Mouse (Mus musculus): Measurements from ENCODE around the gene Cntnap5a.

Gene Cntnap5a

DNA sequence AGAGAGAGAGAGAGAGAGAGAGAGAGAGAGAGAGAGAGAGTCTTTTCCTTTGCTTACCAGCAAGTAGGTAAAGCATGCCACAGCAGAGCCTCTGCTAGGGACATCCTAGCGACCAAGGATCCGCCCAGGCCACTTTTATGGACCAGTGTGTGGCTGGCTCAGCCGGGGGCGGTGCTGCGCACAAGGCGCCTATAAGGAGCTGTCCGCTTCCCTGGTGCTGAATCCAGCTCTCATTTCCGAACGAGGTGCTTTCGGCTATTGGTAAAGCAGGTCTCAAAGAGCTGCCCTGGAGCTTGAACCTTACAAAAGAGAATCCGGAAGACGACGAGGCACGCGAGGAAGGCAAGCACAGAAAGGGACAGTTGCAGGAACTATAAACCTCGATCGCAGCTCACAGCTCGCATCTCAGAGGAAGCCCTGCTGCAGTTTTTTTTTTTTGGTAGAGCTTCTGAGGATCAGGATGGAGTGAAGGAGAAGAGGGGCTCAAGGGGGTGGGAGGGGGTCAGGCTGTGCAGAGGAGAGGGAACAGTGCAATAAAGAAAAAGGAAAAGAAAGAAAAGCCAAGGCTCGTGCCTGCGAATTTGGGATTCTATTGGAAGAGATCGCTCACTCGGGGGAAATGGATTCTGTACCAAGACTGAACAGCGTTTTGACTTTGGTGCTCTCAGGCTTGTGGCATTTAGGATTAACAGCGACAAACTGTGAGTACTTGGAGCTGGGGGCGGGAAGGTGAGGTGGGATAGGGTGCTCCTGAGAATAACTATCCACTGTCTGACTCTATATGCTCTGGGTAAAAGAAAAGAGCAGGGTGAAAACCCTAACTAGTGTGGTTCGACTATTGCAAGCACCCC is at the start of gene Cntnap5a:
Gene Cntnap5a (plus strand): TSS at position 239 of the 851 bp plus-strand sequence.
- peak in 1 of 2 experiments; percentile 49 for DNase-seq (ENCODE audit: low spot score in 2 of 2)

DNA sequence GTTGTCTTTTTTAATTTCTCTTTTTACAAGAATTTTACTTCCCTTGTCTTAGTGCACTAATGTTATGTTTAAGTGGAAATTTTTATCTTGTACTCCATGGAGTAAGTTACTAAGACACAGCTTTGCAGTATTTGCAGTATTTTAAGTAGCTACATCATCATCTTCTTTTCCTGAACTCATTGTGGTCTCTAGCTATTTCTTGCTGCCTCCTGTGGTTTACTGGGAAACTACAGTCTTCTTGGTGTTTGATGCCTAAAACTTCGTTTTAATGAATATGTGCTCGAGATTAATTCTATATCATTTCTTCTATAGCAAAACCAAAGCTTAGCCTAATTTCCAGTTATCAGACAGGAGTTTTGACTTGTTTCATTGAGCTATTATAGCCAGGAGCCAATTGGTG is 37.6 kb upstream of the Cntnap5a start:
- no peak for DNase-seq (ENCODE audit: low spot score in 2 of 2)

DNA sequence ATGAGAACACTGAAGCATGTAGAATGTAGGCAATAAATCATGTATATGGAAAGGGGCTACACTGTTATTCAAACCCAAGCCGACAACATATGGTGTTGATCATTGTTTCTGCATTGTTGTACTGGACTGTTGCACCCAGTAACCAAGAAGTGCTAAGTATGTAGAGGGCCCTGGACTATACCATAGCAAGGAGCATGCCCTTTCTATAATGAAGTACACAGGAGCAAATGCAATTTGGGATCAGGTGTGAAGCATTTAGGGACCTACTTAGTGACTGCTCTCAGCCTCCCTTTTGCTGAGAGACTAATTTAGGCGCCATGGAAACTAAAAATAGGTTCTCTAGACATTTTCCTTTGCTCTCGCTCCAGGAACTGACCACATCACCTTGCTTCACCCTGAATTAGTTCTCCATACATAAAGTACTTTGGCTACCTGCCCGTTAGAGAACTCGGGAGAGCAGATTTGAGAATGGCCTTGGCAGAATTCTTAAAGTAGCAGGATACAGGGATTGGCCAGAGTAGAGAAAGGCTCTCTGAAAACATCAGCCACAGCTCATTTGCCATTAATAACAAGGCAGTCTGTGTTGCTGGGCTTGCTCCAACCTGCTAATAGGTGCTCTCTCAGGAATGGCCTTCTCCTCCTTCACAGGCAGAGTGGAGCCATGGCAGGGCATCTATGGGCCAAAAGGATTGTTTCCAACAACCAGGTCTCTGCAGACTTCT is 26.1 kb upstream of the Cntnap5a start:
- no peak for DNase-seq (ENCODE audit: low spot score in 2 of 2)

DNA sequence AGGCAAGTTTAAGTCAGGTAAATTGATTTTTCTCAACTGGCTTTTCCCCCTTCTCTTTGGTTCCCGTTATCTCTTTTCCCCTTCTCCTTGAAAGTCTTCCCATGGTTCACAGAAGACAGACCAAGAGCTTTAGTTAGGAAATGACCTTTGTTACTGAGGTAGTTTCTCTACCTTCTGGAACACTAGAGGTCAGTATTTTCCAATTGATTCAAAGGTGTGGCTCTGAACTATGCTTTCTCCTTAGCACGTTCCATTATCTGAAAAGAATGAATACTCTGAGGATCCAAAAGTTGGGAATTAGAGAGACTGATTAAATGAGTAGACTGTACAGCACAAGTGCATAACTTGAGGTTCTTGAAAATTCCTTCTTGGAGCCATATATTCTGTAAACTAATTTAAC is 1.9 kb downstream of the Cntnap5a start:
- no peak for DNase-seq (ENCODE audit: low spot score in 2 of 2)

DNA sequence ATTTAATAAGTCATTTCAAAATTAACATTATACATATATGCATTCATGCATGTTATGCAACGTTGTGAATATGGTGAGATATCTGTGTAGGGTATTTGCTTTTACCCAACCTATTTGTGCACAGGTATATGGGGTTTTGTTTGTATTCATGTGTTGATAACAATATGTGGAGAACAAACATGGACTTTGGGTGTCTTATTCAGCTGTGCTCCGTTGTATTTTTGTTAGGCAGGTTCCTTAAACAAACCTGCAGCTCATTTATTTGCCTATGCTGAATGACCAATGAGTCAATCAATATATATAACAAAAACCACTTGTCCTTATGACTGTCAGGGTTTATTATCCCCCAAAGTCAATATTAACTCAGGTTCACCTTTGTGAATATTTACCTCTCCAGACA is 15.2 kb downstream of the Cntnap5a start:
- DNase-seq (ENCODE audit: low spot score in 2 of 2), result no peak

DNA sequence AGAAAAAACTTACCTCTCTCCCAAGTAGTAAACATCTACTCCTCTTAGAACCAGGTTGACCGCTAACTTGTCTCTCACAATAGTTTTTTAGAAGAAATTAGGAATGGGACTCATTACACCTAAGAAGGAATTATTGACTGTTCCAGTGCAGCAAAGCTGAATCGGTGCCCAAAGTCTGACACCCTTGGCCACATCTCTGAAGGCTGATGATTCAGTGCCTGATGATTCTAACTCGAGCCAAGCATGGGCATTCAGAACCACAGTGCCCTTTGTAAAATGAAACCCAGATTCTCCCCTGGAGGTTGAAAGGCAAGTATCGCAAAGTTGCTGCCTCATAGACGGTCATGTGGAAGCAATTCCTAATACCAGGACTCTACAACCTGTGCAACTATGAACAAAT is 58.0 kb downstream of the Cntnap5a start:
- DNase-seq (ENCODE audit: low spot score in 2 of 2), result no peak

DNA sequence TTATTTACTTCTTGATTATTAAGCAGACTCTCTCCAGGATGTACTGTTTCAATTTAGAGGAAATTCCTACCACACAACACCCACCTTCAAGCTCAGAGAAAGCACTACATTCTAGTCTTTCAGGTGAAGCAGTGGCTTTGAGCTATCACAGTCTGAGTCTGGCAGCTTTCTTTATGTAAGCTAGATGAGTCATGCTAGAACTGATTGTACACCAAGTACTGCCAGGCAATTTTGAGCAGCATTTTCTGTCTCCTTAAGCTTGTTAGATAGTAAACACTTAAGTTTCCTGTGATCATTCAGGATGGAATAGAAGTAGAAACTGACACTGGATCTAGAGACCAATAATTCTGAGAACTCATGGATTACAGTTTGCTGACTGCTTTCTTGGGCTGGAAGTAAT is 61.0 kb downstream of the Cntnap5a start:
- peak; percentile 12 to 22 for DNase-seq (ENCODE audit: low spot score in 2 of 2)

DNA sequence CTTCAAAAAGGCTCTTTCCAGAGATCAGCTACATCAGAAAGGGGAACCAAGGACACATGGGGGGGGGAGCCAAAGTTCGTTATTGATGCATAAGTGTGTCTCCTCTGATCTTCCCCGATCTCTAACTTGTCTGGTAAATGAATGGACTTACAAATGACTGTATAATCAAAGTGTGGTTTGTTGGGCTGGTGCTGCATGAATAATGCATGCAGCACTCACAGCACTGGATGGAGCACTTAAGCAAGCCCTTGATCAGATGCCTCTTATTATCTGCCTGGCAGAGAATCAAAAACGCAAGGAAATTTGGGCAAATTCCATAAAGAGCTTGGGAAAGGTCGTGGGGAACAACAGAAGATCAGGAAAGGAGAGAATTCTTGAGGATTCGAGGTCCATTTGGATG is 100.2 kb downstream of the Cntnap5a start:
- no peak for DNase-seq (ENCODE audit: low spot score in 2 of 2)

DNA sequence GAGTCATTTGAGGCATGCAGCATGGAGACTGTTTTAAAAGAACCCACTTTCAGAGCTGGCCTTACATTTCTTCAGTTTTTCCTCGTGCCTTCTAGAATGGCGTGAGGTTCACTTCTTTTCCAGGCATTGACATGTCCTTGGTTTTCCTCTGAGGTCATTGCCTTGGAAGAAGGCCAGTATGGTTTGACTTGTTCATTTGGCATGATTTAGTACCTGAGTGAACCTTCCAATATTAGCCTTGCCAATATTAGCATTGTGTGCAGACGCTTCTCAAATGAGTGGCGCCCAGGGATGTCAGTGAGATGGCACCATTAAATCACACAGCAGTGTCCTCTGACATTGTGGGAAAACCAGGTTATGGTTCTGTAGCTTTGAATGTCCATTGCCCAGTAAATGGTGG is 158.0 kb downstream of the Cntnap5a start:
- DNase-seq (ENCODE audit: low spot score in 2 of 2), result no peak

DNA sequence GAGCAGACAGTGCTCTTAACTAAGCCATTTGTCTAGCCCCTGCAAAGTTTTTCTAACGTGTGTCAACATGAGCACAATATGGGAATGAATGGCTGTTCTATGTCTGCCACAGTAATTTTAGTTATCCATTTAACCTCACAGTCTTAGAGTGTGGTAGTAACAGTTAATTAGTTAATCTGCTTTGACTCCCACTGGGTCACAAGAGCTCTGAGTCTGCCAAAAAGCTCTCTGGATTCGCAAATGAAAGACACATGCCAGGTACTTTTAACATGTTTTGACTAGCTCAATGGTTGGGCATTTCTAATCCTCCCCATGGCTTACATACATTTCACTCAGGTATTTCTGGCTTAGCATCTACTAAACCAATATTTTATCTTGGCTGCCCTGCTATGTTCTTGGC is 163.0 kb downstream of the Cntnap5a start:
- no peak for DNase-seq (ENCODE audit: low spot score in 2 of 2)

DNA sequence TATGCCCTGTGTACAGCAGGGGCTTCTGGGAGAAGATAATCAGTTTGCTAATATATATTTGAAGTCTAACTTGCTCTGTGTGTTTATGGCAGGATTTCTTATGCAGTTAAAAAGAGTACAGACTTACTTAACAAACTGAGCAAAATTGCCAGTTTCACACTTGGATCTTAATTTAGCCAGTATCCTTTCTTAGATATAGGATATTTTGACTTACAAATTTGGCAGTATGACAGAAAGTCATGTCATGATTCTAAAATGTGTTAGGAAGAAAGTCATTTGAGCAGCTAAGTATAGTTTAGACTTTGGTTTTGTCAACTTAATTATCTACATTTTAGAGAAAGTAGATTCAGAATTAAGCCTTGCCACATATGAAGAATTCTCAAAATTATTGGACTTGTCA is 167.7 kb downstream of the Cntnap5a start:
- peak in 1 of 2 experiments; percentile 14 for DNase-seq (ENCODE audit: low spot score in 2 of 2)

DNA sequence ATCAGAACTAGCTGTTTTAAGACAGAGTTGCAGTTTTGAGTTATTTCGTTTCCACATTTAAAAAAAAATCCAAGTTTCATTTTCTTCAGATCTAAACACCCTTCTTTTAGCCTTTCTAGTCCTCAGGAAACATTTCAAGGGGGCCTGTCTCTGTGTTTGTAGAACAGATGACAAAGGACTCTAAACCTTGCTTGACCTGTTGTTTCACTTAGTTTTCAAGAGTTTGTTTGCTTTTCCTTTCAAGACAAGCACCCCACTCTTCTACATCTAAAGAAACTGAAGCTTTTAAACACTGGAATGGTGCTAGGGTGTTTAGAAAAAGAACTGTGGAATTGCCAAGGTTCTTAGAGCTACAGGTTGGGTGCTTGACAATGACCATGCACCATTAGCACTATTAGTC is 233.8 kb downstream of the Cntnap5a start:
- DNase-seq (ENCODE audit: low spot score in 2 of 2), result no peak

DNA sequence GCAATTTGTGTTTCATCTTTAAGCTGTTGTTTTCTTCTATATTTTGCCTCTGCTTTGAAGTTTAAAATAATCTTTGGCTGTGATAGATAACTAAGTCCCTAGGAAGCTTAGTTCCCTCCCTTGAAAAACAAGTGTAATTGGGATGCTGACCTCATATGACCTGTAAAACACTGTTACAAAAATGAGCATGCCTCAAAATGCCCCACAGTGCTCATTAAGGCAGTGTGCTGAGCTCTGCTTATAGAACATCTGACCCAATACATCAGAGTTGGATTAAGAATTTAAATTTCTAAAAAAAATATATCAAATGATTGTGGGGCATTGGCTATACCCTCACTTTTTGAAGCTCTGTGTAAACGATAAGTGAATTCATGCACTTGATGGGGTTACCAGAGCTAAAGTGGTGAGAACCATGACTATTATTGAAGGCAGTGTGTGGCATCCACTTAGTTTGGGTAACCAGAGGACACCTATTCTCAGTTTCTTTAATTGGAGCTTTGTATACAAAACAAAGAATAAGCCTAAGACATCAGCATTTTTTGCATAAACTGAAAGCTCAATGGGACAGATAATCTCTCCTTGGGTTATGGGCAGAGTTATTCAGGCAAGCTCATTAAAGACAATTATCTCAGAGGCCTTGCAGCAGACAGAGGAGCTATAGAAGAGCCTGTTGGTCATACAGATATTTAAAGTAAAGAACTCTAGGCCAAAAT is 241.6 kb downstream of the Cntnap5a start:
- no peak for DNase-seq (ENCODE audit: low spot score in 2 of 2)

DNA sequence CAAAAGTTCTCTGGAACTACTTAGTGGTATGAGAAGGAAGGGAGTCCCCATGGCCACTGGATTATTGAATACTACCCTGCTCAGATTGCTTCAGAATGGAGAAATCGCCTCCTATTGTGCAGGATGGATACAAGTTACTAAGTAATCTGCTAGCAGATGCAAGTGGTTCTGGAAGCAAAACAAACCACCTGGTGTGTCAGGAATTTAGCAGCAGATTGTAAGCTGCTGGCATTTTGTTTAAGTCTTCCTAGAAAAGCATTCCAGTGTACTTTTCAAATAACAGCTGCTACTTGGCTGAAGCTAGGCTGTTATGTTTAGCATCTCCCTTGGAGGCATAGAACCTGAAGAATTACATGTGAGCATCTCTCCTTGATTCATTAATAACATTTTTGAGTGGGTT is 247.5 kb downstream of the Cntnap5a start:
- DNase-seq (ENCODE audit: low spot score in 2 of 2), result peak; percentile 13 to 34

DNA sequence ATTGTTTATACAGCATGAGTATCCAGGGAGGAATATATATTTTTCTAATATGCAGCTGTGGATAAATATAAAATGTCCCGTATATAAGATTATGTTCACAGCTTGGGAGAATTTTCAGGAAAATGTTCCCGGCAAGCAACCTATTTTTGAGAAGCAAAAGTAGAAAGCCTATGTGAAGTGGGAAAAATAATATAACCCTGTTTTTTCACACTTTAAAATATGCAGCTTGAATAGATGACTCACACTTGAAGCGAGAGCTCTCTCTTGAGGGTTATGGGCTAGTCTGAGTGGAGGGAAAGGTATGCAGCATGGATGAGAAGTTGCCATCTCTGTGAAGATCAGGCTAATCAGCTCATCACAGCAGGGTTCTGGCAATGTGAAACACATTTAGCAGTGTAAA is 261.3 kb downstream of the Cntnap5a start:
- DNase-seq (ENCODE audit: low spot score in 2 of 2), result peak in 1 of 2 experiments; percentile 10

DNA sequence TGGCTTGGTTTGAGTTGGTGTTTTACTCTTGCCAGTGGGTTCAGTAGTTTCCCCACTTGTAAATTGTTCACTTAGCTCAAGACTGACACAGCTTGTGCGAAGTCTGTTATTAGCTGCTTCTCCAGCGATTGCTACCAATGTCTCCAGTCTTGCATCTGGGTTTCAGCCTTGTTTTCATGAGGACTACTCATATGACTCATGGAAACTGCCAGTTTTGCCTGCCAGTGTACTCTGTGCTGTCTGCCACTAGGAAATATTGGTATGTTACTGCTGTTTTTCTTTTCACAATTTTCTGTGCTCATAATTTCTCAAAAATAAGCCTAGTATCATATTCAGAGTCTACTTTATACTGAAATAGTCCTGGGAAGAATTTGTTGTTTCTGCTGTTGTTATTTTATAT is 272.0 kb downstream of the Cntnap5a start:
- no peak for DNase-seq (ENCODE audit: low spot score in 2 of 2)

DNA sequence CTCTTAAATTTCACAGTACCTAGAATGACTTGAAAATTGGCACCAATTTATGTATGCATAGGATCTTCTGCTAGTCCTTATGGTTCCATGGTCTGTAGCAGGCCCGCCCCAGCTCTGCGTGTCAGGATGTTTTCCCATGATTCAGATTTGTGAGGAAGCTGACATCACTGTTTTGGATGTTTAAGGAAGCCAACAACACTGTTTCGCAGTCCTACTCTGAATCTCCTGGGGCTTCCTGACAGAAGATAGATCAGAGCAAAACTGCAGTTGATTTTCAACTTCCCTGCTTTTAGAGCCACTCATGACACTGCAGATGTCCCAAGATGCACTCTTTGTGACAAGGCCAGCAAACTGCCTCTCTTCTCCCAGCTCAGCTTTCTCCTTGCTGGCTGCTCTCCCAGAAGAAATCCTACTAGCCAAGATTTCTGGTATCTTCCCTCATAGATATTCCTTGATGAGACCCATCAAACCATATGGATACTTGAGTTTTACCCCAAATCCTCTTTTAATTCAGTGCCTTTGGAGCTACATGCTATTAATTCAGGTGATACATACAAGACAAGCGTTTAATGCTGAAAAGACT is 280.5 kb downstream of the Cntnap5a start:
- peak in 1 of 2 experiments; percentile 26 for DNase-seq (ENCODE audit: low spot score in 2 of 2)

DNA sequence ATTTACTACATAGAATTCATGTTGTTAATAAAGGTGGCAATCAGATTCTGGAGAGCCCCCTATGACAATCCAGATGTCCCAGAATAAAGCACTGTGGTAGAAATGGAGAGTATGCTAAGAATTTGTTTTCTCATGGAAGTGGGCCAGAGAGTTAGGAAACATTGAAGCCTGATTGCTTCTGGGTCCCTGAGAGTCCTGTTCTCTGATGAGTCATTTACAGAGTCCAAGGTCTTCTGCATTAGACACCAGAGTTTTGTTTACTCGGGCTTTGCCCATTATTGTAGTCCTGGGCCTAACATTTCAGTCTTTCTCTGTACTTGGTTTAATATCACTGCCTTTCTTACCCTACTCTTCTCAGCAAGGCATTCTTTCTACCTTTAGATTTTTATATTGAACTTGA is 305.6 kb downstream of the Cntnap5a start:
- no peak for DNase-seq (ENCODE audit: low spot score in 2 of 2)

DNA sequence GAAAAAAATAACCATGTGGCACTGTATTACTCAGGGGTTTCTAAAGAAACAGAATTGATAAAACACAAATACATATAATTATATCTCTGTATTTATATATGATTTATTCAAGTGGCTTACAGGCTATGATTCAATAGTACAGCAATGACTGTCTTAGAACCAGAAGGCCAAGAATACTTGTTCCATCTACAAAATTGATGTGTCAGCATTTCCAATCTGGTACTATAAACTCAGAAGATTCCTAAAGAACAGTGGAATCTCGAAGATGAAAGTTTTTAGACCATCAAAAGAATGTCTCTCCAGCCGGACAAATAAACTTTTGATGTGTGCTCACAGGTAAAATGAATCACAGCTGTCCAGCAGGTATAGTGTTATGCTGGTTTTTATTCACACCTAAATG is 331.2 kb downstream of the Cntnap5a start:
- DNase-seq (ENCODE audit: low spot score in 2 of 2), result no peak

DNA sequence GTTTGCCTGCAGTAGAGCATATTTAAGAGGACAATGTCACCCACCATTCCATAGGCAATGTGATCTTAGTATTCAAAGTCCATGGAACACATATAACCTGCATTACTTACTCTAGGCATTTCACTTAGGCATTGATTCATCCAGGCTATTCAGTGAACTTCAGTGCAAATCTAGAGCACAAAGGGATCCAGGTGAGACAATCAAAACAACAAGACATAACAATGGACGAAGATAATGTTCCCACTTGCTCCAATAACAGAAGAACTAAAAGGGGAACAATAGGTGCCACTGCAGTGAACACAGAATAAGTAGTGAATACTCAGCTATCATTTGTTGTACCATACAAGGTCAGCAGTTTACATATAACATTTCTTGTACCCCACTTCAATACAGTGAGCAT is 345.1 kb downstream of the Cntnap5a start:
- DNase-seq (ENCODE audit: low spot score in 2 of 2), result no peak

DNA sequence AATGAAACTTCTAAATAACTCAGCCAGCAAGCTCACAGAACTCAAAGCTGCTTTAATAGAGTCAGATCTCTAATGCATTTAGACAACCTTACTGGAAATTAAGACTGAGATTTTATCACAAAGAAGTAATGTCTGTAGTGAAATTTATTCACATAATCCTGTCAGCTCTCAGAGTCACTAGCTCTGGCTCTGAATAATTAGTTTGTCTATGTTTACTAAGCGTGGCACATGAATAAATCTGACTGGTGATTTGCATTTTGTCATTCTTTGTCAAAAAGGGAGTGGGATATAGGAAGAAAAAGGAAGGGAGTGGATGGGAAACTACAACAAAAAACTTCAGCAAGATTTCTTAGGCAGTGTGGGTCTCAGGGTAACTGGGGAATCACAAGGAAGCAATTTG is 351.3 kb downstream of the Cntnap5a start:
- DNase-seq (ENCODE audit: low spot score in 2 of 2), result no peak

DNA sequence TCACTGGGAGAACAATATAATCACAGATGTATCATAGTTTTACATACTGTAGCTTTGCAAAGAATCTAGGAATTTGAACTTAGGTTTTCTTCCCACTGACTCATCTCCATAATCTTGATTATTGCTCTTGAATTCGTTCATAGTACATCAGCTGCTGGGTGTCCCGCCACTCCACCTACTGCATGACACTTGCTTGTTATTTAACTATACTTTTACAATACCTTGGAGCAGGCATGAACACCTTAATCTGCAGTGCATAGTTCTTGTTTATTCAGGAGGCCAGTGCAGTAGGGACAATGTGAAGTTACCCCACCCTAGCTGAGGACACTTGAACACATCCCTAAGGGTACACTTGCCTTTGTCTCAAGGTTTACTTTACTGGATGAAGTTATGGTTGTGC is 352.3 kb downstream of the Cntnap5a start:
- no peak for DNase-seq (ENCODE audit: low spot score in 2 of 2)

Data from left cerebral cortex, adult 9 months (tissue).